Mouse (Mus musculus) forebrain, embryonic 11.5 days (tissue): ENCODE measurements at regions not wholly inside any gene's neighbourhood (a gene's known extent, or its start where the extent isn't known, plus 50 kb on each side); places are given as distances from the start of the nearest gene placed in this dataset.

Source experiments
- ATAC-seq: fragments of 200-750 bp; cut with Nextera tagmentation; replicated peaks from 2 replicates; pipeline ENCODE4 v1.8.0; 2017; ENCODE audit warnings: moderate TSS enrichment; ENCODE audit not compliant: low FRiP score
- DNase-seq: peaks from one replicate; pipeline ENCODE4 v3.0.0-alpha.2; 2017; ENCODE audit warnings: low spot score
- H3K27ac ChIP-seq: fragments of 300-500 bp; sonication (generic); 2 replicates; pipeline ENCODE4 v1.5.1; 2014; ENCODE audit warnings: low read depth, low read length
- H3K27me3 ChIP-seq: fragments of 300-500 bp; sonication (generic); 2 replicates; pipeline ENCODE4 v1.6.1; 2014; ENCODE audit warnings: mild to moderate bottlenecking, low read length, mixed read lengths; ENCODE audit not compliant: control insufficient read depth, insufficient read depth
- H3K36me3 ChIP-seq: fragments of 300-500 bp; sonication (generic); 2 replicates; pipeline ENCODE4 v1.6.1; 2014; ENCODE audit warnings: mild to moderate bottlenecking, low read length, moderate library complexity, mixed read lengths; ENCODE audit not compliant: control insufficient read depth, insufficient read depth
- H3K4me1 ChIP-seq: fragments of 300-500 bp; sonication (generic); replicated peaks from 2 replicates; pipeline ENCODE4 v1.6.1; 2014; ENCODE audit warnings: low read length, mixed read lengths; ENCODE audit not compliant: control insufficient read depth, insufficient read depth
- H3K4me2 ChIP-seq: fragments of 300-500 bp; sonication (generic); 2 replicates; pipeline ENCODE4 v1.6.1; 2014; ENCODE audit warnings: low read depth, mild to moderate bottlenecking, low read length, moderate library complexity, mixed read lengths; ENCODE audit not compliant: severe bottlenecking
- H3K4me3 ChIP-seq: fragments of 300-500 bp; sonication (generic); 2 replicates; pipeline ENCODE4 v1.5.1; 2014; ENCODE audit warnings: low read depth, low read length
- H3K9ac ChIP-seq: fragments of 300-500 bp; sonication (generic); 2 replicates; pipeline ENCODE4 v1.6.1; 2014; ENCODE audit warnings: low read length
- H3K9me3 ChIP-seq: fragments of 300-500 bp; sonication (generic); 2 replicates; pipeline ENCODE4 v1.6.1; 2016; ENCODE audit warnings: low read length, mixed read lengths; ENCODE audit not compliant: control insufficient read depth
- WGBS: fragments of 180-500 bp; shearing (Covaris S2); extraction: QIAGEN DNeasy Blood & Tissue Kit; methylation state at CpG from one replicate; pipeline ENCODE4 v1.1.7; 2014; 5-methylcytosine and 5-hydroxymethylcytosine counted together

GRCm38 (mm10) chr3:50761766-50762165, 318.4 kb upstream of the Slc7a11 start:
- WGBS: 0% methylated on average over 1 of the region's 1 CpGs
- no peak overlapping the region for H3K9ac ChIP-seq
- no peaks in the 10 kb centered on the region for H3K36me3 ChIP-seq
- no peak for ATAC-seq
- H3K9me3 ChIP-seq: no peaks in the 10 kb centered on the region
- H3K4me1 ChIP-seq: no peaks in the 10 kb centered on the region
- H3K4me2 ChIP-seq: no peak overlapping the region
- no peak overlapping the region for H3K27ac ChIP-seq
- no peaks in the 10 kb centered on the region for H3K27me3 ChIP-seq
- H3K4me3 ChIP-seq: no peak overlapping the region
- DNase-seq: no peak

- no peak for DNase-seq
- Histone ChIP-seq H3K36me3 (no peaks in the 10 kb centered on the region), H3K4me2 (no peak overlapping the region), H3K9ac (no peak overlapping the region), H3K4me3 (no peak overlapping the region), H3K27ac (no peak overlapping the region), H3K27me3 (no peaks in the 10 kb centered on the region), H3K9me3 (no peaks in the 10 kb centered on the region), H3K4me1 (no peaks in the 10 kb centered on the region)
- no peak for ATAC-seq
- 80% methylated on average over 1 of the region's 1 CpGs for WGBS
Observed at GRCm38 (mm10) chr3:50758106-50758505, 314.7 kb upstream of the Slc7a11 start.

- H3K9me3 ChIP-seq: no peaks in the 10 kb centered on the region
- ATAC-seq (no peak), DNase-seq (no peak)
- H3K9ac ChIP-seq: no peak overlapping the region
- no peaks in the 10 kb centered on the region for H3K4me1 ChIP-seq
- H3K27me3 ChIP-seq: no peaks in the 10 kb centered on the region
- 75% methylated on average over 1 of the region's 1 CpGs for WGBS
- H3K27ac ChIP-seq: no peak overlapping the region
- H3K4me3 ChIP-seq: no peak overlapping the region
- no peak overlapping the region for H3K4me2 ChIP-seq
- H3K36me3 ChIP-seq: no peaks in the 10 kb centered on the region
Observed at GRCm38 (mm10) chr3:50737173-50737572, 293.8 kb upstream of the Slc7a11 start.

- ATAC-seq (no peak), DNase-seq (no peak)
- no peak overlapping the region for H3K4me2 ChIP-seq
- no peak overlapping the region for H3K27ac ChIP-seq
- H3K36me3 ChIP-seq: no peaks in the 10 kb centered on the region
- H3K9me3 ChIP-seq: no peaks in the 10 kb centered on the region
- H3K9ac ChIP-seq: no peak overlapping the region
- H3K4me3 ChIP-seq: no peak overlapping the region
- no peaks in the 10 kb centered on the region for H3K4me1 ChIP-seq
- H3K27me3 ChIP-seq: no peaks in the 10 kb centered on the region
- 89% methylated on average over 5 of the region's 5 CpGs for WGBS
Observed at GRCm38 (mm10) chr3:50719035-50719434, 275.6 kb upstream of the Slc7a11 start.

- no peaks in the 10 kb centered on the region for H3K9me3 ChIP-seq
- WGBS: 87% methylated on average over 6 of the region's 6 CpGs
- H3K4me3 ChIP-seq: no peak overlapping the region
- H3K36me3 ChIP-seq: no peaks in the 10 kb centered on the region
- no peaks in the 10 kb centered on the region for H3K27me3 ChIP-seq
- H3K4me2 ChIP-seq: no peak overlapping the region
- ATAC-seq (no peak), DNase-seq (no peak)
- H3K4me1 ChIP-seq: peaks cover 3% of the 10 kb centered on the region; the same call in 1 of the 2 replicates
- H3K9ac ChIP-seq: no peak overlapping the region
- H3K27ac ChIP-seq: no peak overlapping the region
Observed at GRCm38 (mm10) chr3:50713463-50713862, 270.0 kb upstream of the Slc7a11 start.

- H3K36me3 ChIP-seq: no peaks in the 10 kb centered on the region
- peaks cover 3% of the 10 kb centered on the region; the same call in 1 of the 2 replicates for H3K4me1 ChIP-seq
- H3K27me3 ChIP-seq: no peaks in the 10 kb centered on the region
- H3K9me3 ChIP-seq: no peaks in the 10 kb centered on the region
- no peak overlapping the region for H3K4me2 ChIP-seq
- no peak overlapping the region for H3K9ac ChIP-seq
- H3K4me3 ChIP-seq: no peak overlapping the region
- ATAC-seq: peak; percentile 76; the same call in 1 of the 2 replicates
- peak; percentile 48 for DNase-seq
- WGBS: 10% methylated on average over 12 of the region's 12 CpGs
- no peak overlapping the region for H3K27ac ChIP-seq
Observed at GRCm38 (mm10) chr3:50709415-50709989, 266.1 kb upstream of the Slc7a11 start.

GRCm38 (mm10) chr3:50706707-50707106, 263.3 kb upstream of the Slc7a11 start:
- Histone ChIP-seq H3K36me3 (no peaks in the 10 kb centered on the region), H3K4me2 (no peak overlapping the region), H3K27ac (no peak overlapping the region), H3K9ac (no peak overlapping the region), H3K9me3 (no peaks in the 10 kb centered on the region), H3K4me1 (peaks cover 3% of the 10 kb centered on the region; the same call in 1 of the 2 replicates), H3K4me3 (no peak overlapping the region), H3K27me3 (no peaks in the 10 kb centered on the region)
- ATAC-seq (no peak), DNase-seq (no peak)
- WGBS: 62% methylated on average over 2 of the region's 2 CpGs

- no peak overlapping the region for H3K4me2 ChIP-seq
- DNase-seq (no peak), ATAC-seq (no peak)
- no peaks in the 10 kb centered on the region for H3K4me1 ChIP-seq
- WGBS: 71% methylated on average over 15 of the region's 15 CpGs
- H3K9ac ChIP-seq: no peak overlapping the region
- H3K9me3 ChIP-seq: no peaks in the 10 kb centered on the region
- H3K27ac ChIP-seq: no peak overlapping the region
- no peaks in the 10 kb centered on the region for H3K36me3 ChIP-seq
- no peaks in the 10 kb centered on the region for H3K27me3 ChIP-seq
- no peak overlapping the region for H3K4me3 ChIP-seq
Observed at GRCm38 (mm10) chr3:50694904-50695680, 251.7 kb upstream of the Slc7a11 start.

- Histone ChIP-seq H3K27me3 (no peaks in the 10 kb centered on the region), H3K36me3 (no peaks in the 10 kb centered on the region), H3K27ac (no peak overlapping the region), H3K4me1 (no peaks in the 10 kb centered on the region), H3K9me3 (no peaks in the 10 kb centered on the region), H3K4me2 (no peak overlapping the region), H3K9ac (no peak overlapping the region), H3K4me3 (no peak overlapping the region)
- 62% methylated on average over 8 of the region's 8 CpGs for WGBS
- DNase-seq (no peak), ATAC-seq (no peak)
Observed at GRCm38 (mm10) chr3:50694497-50694896, 251.1 kb upstream of the Slc7a11 start.
